Mouse (Mus musculus) frontal cortex, postnatal 36 days (tissue): ENCODE results near the gene Atp2b1.

ENCODE experiments used
- DNase-seq, 2 experiments: peaks; one replicate each; pipeline ENCODE4 v3.0.0; 2022; ENCODE audit warnings: low spot score in 2 of 2

The Atp2b1 gene

DNA sequence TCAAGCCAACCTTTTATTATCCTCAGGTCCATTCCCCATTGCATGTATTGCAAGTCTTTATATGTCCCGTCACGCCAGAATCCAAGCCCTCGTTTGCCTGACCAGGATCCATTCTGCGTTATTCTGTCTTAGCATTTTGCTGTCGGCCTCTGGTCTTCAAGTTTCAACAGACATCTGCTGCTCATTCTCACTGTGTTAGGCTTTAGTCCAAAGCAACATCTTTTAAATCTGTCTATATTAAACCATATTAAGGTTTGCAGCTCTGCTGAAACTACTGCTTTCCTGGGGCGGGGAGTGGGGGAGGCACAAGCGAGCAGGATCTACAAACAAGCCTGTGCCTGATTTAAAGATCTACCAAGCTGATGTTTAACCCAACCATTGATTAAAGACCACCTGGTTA is 115.6 kb downstream of the Atp2b1 start:
- peak in 1 of 2 experiments; percentile 58 for DNase-seq

DNA sequence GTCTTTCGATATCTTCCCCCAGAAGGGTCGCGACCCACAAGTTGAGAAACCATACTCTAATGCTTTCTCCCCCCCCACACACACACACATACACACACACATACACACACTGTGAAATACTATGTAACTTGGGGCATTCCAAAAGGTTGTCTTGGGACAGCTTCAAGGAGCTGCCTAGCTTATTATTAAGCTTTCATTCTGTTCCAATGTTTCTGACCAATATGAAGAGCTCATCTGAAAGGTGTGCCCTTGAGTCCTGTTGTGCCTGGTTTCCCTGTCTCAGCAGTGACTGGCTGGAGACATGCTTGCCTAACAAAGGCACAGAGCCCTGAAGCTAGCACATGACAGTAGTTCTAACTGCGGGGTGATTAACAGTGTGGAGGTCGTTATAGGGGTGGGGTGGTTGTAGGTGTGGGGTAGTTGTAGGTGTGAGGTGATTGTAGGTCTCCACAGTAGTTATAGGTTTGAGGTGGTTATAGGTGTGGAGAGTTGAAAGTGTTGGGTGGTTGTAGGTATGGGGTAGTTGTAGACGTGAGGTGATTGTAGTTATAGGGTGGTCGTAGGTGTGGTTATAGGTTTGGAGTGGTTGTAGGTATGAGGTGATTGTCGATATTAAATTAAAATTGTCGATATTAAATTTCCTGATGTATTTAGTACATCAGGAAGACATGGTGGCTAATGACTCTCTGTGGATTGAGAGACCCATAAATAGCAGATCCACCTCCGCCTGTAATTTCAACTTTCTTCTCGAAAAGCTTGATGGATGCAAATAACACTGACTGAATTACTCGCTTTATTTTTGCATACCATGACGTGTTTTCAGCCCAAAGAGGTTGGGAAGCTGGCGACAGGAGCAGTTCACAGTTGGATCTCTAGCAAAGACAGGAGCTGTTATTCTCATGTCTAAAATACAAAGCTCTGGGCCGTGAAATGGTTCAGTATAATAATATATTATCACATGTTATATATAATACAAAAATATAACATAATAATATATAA is 119.9 kb downstream of the Atp2b1 start:
- DNase-seq: no peak

DNA sequence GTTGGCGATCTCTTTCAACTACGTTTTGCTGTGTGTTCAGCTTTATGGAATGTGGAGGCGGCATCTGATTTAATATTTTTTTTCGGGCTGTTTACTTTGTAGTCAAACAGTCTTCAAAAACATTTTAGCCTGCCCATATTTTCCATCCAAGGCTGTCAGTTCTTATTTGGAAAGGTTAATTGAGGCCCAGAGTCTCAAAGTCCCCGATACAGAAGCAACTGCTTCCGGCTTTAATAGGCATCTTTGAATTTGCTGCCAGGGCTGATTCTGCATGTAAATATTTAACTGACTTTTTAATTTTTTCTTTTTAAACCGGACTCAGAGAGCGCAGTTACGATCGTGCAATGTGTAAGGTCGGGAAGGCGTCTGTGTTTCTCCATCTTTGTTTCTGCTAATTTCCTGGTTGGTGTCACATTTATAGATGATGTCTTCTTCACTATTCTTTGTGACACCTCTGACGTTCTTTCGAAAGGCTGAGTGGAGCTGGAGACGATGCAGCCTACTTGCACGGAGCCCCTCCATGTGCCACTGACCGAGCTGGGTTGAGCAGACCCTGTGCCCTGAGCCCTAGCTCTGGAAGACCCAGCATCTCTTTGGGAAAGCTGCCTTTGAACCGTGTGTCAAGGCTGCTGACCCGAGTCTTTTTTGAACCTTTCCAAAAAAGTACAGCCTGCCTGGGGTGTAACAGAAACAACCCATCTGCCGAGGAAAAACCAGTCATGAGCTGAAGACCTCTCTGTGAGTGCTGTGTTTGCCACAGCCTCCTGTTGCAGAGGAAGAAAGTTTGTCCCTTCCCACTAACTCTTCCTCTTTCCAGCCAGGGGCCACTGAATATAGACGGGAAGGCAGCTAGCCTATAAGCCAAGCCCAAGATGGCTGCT is 123.2 kb downstream of the Atp2b1 start:
- DNase-seq: no peak

DNA sequence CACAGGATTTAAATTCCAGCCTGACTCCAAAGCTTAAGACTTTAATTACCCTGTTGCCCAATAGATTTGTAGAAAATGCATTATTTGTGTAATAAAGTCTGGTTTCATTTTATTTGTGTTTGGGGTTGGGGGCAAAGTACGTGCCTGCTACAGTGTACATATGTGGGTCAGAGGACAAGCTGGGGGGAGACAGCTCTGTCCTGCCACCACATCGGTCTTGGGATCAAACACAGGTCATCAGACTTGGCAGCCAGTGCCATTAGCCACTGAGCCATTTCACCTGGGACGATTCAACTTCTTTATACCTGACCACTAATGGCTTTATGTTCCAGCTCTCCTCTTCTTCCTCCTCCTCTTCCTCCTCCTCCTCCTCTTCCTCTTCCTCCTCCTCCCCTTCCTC is 124.7 kb downstream of the Atp2b1 start:
- DNase-seq: no peak

DNA sequence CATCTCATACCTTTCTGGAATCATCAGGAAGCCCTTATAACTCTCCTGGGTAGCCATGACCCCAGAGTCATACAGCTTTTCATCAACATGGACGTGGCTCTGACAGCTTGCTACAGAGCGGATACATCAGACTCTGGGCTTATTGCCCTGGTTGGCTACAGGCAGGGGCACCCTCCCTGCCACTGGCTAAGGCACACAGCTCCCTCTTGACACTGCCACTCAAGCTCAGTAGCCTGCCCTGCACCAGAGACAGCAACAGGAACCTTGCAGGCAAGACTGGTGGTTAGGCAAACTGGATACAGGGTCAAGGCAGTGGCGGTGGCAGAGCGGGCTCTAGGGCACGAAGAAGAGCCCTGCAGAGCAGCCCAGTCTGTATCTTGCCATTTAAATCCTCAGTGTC is 126.0 kb downstream of the Atp2b1 start:
- no peak for DNase-seq

DNA sequence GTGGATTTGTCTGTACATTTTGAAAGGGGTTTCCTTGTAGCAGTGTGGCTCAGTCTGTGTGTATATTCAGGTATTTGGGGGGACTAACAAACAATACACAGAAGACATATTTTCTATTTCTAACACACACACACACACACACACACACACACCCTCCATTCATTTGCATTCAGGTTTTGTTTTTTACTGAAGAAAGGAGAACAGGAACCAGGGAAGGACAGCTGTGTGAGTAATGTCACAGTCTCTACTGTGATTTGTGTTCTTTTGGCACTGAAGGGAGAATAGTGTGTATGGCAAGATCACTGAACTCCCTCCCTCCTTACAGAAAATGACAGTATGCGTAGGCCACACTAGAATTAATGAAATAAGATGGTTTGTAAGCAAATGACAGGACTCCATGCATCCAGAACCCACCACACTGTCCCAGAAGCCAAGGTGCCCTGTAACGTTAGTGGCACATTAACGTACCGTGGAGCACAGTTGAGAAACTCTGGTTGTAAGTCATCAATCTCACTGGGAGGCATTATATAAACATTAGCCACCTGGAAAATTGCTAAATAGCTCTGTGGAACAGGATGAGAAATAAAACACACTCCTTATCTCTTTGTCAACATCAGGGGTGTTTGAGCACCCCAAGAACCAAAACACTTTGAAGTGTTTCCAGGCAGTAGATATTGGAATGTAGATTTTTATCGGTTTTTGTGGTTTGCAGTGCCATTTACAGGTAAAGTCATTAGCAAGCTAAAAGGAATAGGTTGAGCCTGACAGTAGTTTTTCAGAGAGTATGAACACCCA is 132.7 kb downstream of the Atp2b1 start:
- DNase-seq: no peak

DNA sequence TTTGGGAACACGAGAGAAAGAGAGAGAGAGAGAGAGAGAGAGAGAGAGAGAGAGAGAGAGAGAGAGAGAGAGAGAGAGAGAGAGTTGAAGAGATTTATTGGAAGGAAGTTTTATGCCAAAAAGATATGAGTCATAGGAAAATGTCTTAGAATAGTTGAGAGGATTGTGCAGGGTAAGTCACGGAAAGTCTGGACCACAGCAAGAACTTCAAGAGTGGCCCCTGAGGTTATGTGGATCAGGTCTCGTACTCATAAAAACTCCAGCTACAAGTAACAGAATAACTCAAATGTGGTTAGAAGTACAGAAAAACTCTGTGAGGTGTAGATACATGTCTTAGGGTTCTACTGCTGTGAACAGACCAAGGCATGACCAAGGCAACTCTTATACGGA is 133.3 kb downstream of the Atp2b1 start:
- DNase-seq: no peak

DNA sequence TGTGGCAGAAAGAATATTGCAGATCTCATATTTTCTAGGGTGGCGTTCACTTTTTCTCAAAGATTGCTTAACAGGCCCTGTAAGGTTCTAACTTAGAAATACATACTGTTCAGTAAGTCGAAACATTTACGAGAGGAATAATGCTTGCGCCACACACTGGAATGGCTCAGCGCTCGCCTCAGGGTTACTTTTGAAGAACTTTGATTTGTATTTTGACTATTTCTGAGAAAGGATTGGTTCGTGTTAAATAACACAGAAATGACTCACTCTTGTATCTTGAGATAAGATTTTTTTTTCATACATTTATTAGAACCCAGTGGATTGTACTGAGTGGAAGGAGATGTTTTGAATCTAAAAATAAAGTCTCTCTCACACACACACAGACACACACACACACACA is 135.9 kb downstream of the Atp2b1 start:
- no peak for DNase-seq

DNA sequence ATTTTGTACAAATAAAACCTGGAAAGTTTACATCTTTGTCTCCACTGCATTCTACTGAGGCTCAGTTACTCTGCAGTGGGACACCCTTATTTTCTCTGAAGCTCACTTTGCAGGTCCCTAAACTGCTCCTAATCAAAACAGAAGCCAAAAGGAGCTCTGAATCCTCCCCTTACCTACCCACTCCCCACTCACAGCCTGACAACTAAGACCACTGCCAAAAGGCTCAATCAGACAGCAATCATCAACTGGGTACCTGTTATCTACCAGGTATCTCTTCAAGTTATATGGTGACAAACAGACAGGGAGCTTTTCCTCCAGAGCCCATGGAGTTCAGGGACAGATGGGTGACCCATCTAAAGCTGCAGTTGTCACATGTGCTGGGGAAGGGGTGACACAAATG is 138.9 kb downstream of the Atp2b1 start:
- no peak for DNase-seq

DNA sequence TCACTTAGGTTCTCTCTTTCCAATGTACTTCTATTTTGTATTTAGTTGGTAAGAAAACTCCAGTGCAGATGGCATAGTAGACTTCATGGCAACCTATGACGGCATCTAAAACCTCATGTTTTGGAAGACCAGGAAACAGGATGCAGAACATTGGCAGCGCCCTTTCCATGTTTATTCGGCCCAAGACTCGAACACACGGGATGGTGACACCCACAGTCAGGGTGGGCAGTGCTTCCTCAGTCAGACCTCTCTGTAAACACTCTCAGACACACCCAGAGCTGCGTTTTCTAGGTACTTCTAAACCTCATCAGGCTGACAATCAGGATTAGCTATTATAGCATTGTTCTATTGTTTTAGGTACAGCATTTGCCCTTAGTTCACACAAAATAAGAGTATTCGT is 146.4 kb downstream of the Atp2b1 start:
- DNase-seq: no peak

DNA sequence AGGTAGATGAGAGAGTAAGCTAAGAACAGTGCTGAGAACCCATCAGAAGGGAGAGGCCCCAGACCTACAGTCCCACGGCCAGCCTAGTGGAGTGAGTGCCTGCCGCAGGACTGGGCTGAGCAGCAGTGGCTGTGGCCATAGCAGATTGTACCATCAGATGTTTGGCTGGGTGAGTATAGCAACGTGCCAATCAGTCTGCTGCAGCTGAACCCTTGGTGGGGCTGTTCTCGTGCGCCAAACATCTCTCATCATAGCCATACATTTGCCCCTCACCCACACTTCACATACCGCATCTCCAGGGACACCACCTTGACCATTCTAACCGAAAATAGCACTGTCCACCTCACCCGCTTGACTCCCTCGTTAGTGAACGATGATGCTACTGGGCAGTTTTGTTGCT is 147.2 kb downstream of the Atp2b1 start:
- DNase-seq: no peak

DNA sequence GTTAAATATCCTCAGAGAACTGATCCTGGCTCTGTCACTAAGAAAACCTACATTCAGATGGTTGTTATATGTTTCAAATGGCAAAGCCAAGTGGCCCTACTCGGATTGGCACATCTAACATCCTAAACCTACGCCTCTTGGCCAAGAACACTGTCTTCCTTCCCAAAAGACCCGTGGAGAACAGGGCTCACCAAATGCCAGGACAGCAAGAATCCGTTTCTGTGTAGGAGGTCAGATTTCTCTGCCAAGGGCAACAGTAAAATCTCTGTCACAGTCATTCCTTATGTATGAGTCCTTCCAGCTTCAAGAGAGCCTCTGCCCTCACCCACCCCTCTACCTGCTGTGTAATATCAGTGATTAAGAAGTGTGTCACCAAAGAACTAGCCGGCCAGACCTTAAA is 148.3 kb downstream of the Atp2b1 start:
- DNase-seq: no peak
